8 mouse cellular contexts compared by ENCODE assay signal in the genomic region with DNA sequence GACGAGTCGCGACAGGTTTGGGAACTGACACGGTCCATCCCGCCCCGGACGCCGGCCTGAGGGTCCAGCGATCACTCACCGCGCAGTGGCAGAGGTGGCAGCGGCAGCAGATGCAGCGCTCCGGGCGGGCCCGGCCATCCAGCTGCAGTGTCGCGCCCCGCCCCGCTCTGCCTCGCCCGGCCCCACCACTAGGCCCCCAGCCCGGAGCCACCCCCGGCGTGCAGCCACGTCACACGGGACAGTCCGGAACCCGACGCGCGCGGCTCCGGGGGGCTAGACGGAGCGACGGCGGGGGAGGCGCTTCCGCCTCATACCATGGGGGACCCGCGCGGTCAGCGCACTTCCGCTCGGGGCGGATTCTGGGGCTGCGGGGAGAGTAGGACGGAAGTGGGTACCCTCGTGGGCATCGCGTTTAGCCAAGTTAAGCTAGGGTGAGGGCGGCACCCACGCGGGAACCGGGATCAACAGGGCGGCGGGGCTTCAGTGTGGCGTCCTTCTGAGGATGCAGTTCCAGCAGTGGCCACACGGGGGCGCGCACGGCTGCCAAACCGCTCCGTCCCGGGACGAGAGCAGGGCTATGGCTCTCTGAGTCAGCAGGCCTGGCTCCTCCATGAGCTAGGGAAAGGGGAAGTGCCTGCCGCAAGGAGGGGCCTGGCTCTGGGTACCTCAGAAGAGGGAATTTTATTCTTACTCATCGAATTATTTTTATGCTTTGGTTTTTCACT. TPM values are rescaled to one million over a fixed set of nuclear protein-coding genes. Genes with fewer than 3 reads are reported as not detected.
DNase-seq lines count a peak whose midpoint lies in the region; ATAC-seq and TF ChIP-seq lines count a peak whose summit lies in the region.

A gene (minus strand): TSS at position 342 of the 725 bp plus-strand sequence.

- under 1% methylated on average over 59 of the region's 69 CpGs for WGBS in forebrain, embryonic 13.5 days
- under 1% methylated on average over 63 of the region's 69 CpGs for WGBS in large intestine, adult 2 months
- WGBS in liver, postnatal 0 days (ENCODE audit: insufficient replicate concordance): 1% methylated on average over 49 of the region's 69 CpGs
- WGBS in neural tube, embryonic 14.5 days: under 1% methylated on average over 64 of the region's 69 CpGs

- intact Hi-C loops in heart, postnatal 10 days (cut with DNase I): loop anchor here (1.0 to 5.0 kb wide), 2 partner anchors 31 to 132 kb away; a partner anchor contains a TSS

- DNase-seq in c-Kit-positive CD71-positive TER-119-positive erythroid progenitor cells, embryonic 14.5 days (ENCODE audit: low spot score): peak; percentile 87
- peak; percentile 98 for DNase-seq in heart, postnatal 10 days
- DNase-seq in large intestine, adult 2 months (ENCODE audit: low read depth, low spot score): peak; percentile 73
- DNase-seq in liver, postnatal 0 days: peak; percentile 95
- peak; percentile 97 for DNase-seq in testis, postnatal 10 days (ENCODE audit: low spot score)

- peak within 1 kb of the TSS; percentile 88 for H3K4me2 ChIP-seq in forebrain, embryonic 13.5 days
- peak within 1 kb of the TSS; percentile 86 for H3K4me2 ChIP-seq in liver, postnatal 0 days (ENCODE audit: low read depth, low read length)
- H3K4me2 ChIP-seq in neural tube, embryonic 14.5 days (ENCODE audit: low read depth, low read length): peak within 1 kb of the TSS; percentile 67

- peak within 1 kb of the TSS; percentile 85 for H3K4me3 ChIP-seq in E14TG2a.4 (replicated peaks; ENCODE audit: low read length)
- H3K4me3 ChIP-seq in forebrain, embryonic 13.5 days: peak within 1 kb of the TSS; percentile 69
- peak within 1 kb of the TSS; percentile 76 for H3K4me3 ChIP-seq in liver, postnatal 0 days (ENCODE audit: low read depth, low read length)
- H3K4me3 ChIP-seq in neural tube, embryonic 14.5 days (ENCODE audit: low read depth, low read length): peak within 1 kb of the TSS; percentile 65

- H3K27ac ChIP-seq in forebrain, embryonic 13.5 days: peak within 1 kb of the TSS; percentile 73
- peak within 1 kb of the TSS; percentile 78 for H3K27ac ChIP-seq in liver, postnatal 0 days (ENCODE audit: low read depth)
- peak within 1 kb of the TSS; percentile 85 for H3K27ac ChIP-seq in neural tube, embryonic 14.5 days (ENCODE audit: low read depth, low read length)

- peak; percentile 98 for ATAC-seq in forebrain, embryonic 13.5 days
- ATAC-seq in liver, postnatal 0 days: peak; percentile 96
- ATAC-seq in neural tube, embryonic 14.5 days (ENCODE audit: low read depth): peak; percentile 97

- H3K36me3 ChIP-seq in E14TG2a.4 (ENCODE audit: insufficient read depth, low read length): peaks cover 16% of the 10 kb centered on the region; the same call in 1 of the 2 replicates
- peaks cover 13% of the 10 kb centered on the region for H3K36me3 ChIP-seq in forebrain, embryonic 13.5 days (ENCODE audit: poor library complexity, severe bottlenecking)
- no peaks in the 10 kb centered on the region; the same call in 1 of the 2 replicates for H3K36me3 ChIP-seq in liver, postnatal 0 days (replicated peaks; ENCODE audit: insufficient read depth, low read length)
- peaks cover 5% of the 10 kb centered on the region; the same call in 1 of the 2 replicates for H3K36me3 ChIP-seq in neural tube, embryonic 14.5 days (ENCODE audit: control insufficient read depth, insufficient read depth, low read length)

- 0 out of 2 replicates have a peak, but pooled peaks cover 6% of the 10 kb centered on the region for H3K27me3 ChIP-seq in E14TG2a.4 (ENCODE audit: insufficient read depth, low read length)
- no peaks in the 10 kb centered on the region for H3K27me3 ChIP-seq in forebrain, embryonic 13.5 days
- H3K27me3 ChIP-seq in liver, postnatal 0 days (ENCODE audit: insufficient read depth, low read length): no peaks in the 10 kb centered on the region
- no peaks in the 10 kb centered on the region for H3K27me3 ChIP-seq in neural tube, embryonic 14.5 days (ENCODE audit: control insufficient read depth, insufficient read depth, low read length)

- peak; percentile 80 for TF ChIP-seq CTCF in E14TG2a.4 (conservative IDR thresholded peaks at IDR 0.05; ENCODE audit: low read length)
- peak; percentile 100 for TF ChIP-seq CTCF in liver, postnatal 0 days (IDR thresholded peaks at IDR 0.05; ENCODE audit: low read depth)

- H3K9me3 ChIP-seq in E14TG2a.4 (ENCODE audit: low read length): no peaks in the 10 kb centered on the region
- H3K9me3 ChIP-seq in forebrain, embryonic 13.5 days (replicated peaks): no peaks in the 10 kb centered on the region
- H3K9me3 ChIP-seq in liver, postnatal 0 days (ENCODE audit: low read length): no peaks in the 10 kb centered on the region
- H3K9me3 ChIP-seq in neural tube, embryonic 14.5 days (ENCODE audit: control insufficient read depth, low read length): no peaks in the 10 kb centered on the region

- H3K4me1 ChIP-seq in E14TG2a.4 (replicated peaks; ENCODE audit: low read depth, low read length): peaks cover 49% of the 10 kb centered on the region
- peaks cover 30% of the 10 kb centered on the region for H3K4me1 ChIP-seq in forebrain, embryonic 13.5 days
- H3K4me1 ChIP-seq in liver, postnatal 0 days (ENCODE audit: insufficient read depth): peaks cover 22% of the 10 kb centered on the region
- H3K4me1 ChIP-seq in neural tube, embryonic 14.5 days (ENCODE audit: control insufficient read depth, insufficient read depth, low read length): peaks cover 20% of the 10 kb centered on the region

- H3K9ac ChIP-seq in forebrain, embryonic 13.5 days: peak within 1 kb of the TSS; percentile 84
- H3K9ac ChIP-seq in liver, postnatal 0 days (replicated peaks): peak within 1 kb of the TSS; percentile 79
- peak within 1 kb of the TSS; percentile 71 for H3K9ac ChIP-seq in neural tube, embryonic 14.5 days (replicated peaks; ENCODE audit: low read depth, low read length)

- TF ChIP-seq EP300 in liver, postnatal 0 days (IDR thresholded peaks at IDR 0.05; ENCODE audit: low read depth): 0 out of 2 replicates have a peak, but pooled peaks have one; percentile 23

RNA-seq across cellular contexts. Expression of the gene that starts here (rescaled TPM):
- polyA plus RNA-seq in forebrain, embryonic 13.5 days (2015; fragmentation: Nextera tagmentation; extraction: Ambion mirVana): 19.7 and 21.0 TPM in 2 replicates
- 10 to 100 TPM; 27.7 to 31.9 TPM for total RNA-seq in heart, postnatal 10 days (2021)
- 21.4 and 22.7 TPM in 2 replicates for polyA plus RNA-seq in large intestine, adult 2 months (2012; rRNA removed)
- 7.2 TPM in 2 replicates for polyA plus RNA-seq in liver, postnatal 0 days (2015; fragmentation: Nextera tagmentation; extraction: Ambion mirVana)
- polyA plus RNA-seq in neural tube, embryonic 14.5 days (2014; fragmentation: Nextera tagmentation; extraction: Ambion mirVana): 29.2 and 32.3 TPM in 2 replicates

Comparison
In these comparisons a context has a peak if more than half of its experiments do, and no peak if none do; other contexts are left out.
1. Peak in every context shown above with its lines: DNase-seq, ATAC-seq, H3K4me3 ChIP-seq and H3K27ac ChIP-seq.